Mouse (Mus musculus): ENCODE data around the gene Cdc42bpb. TPM values are rescaled to one million over a fixed set of nuclear protein-coding genes. Genes with fewer than 3 reads are reported as not detected.

Gene Cdc42bpb
- polyA plus RNA-seq, 1 experiment from 2014 or later, result 18.7 TPM

DNA sequence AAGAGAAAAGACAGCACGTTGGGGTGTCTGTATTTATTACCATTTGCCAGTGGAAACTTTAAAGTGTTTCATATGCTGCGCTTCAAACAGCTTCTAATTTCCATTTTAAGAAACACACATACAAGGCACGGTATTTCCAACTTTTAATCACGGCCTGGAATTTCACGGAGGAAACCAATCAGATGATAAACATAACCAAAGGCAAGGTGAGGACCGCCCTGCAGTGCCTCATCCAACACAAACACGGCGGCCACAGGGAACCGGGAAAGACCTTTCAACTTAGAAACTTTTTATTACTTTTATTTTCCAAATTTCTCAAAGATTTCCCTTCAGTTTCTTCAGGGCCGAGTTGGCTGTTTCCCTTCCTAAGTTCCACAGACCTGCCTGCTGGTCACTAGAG, 2.8 kb downstream of the Cdc42bpb start:
- ATAC-seq (ENCODE audit: low FRiP score, low TSS enrichment) (no peak), DNase-seq (ENCODE audit: low spot score) (peak; percentile 37)
- H3K9me3 ChIP-seq (ENCODE audit: control insufficient read depth, low read length), result no peaks in the 10 kb centered on the region
- H3K4me2 ChIP-seq (replicated peaks; ENCODE audit: low read depth), result peak overlapping the region; percentile 73
- H3K4me1 ChIP-seq (replicated peaks; ENCODE audit: control insufficient read depth, insufficient read depth), result no peaks in the 10 kb centered on the region; the same call in 1 of the 2 replicates
- H3K27me3 ChIP-seq (ENCODE audit: control insufficient read depth, insufficient read depth, low read length), result no peaks in the 10 kb centered on the region
- no peaks in the 10 kb centered on the region for H3K36me3 ChIP-seq (ENCODE audit: control insufficient read depth, insufficient read depth, low read length)
- WGBS, result 30% methylated on average over 10 of the region's 10 CpGs
- peak overlapping the region; percentile 97 for H3K4me3 ChIP-seq (ENCODE audit: low read depth, low read length)
- TF ChIP-seq EP300 (optimal IDR thresholded peaks at IDR 0.05) (no peak), CTCF (IDR thresholded peaks at IDR 0.05; ENCODE audit: low read depth) (no peak)
- 0 out of 2 replicates have a peak overlapping the region, but pooled peaks have one; percentile 35 for H3K27ac ChIP-seq (replicated peaks)
- H3K9ac ChIP-seq (ENCODE audit: low read length), result no peak overlapping the region

DNA sequence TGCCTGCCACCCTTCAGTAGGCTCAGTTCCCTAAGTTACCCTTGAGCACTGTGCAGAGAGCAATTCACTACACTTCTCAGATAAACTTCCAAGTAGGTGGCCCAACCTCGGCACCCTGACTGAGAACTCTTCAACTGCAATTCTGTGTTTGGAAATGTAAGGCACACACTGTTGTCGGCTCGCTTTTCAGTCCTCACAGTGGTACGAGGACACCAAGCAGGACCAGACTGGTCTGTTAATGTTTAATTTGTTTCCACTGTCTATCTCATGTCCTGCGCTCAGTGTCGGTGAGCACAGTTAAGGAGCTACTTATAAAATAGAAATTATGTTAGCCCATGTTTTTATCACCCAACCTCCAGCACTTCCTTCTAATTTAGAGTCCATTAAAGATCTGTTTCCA, 4.1 kb downstream of the Cdc42bpb start:
- no peak for TF ChIP-seq CTCF (IDR thresholded peaks at IDR 0.05; ENCODE audit: low read depth)
- H3K27me3 ChIP-seq (ENCODE audit: control insufficient read depth, insufficient read depth, low read length), result no peaks in the 10 kb centered on the region
- H3K27ac ChIP-seq (replicated peaks), result no peak overlapping the region
- no peaks in the 10 kb centered on the region; the same call in none of the 2 replicates for H3K4me1 ChIP-seq (replicated peaks; ENCODE audit: control insufficient read depth, insufficient read depth)
- no peaks in the 10 kb centered on the region for H3K9me3 ChIP-seq (ENCODE audit: control insufficient read depth, low read length)
- 46% methylated on average over 6 of the region's 6 CpGs for WGBS
- ATAC-seq (ENCODE audit: low FRiP score, low TSS enrichment), result no peak
- DNase-seq (ENCODE audit: low spot score), result no peak
- no peak overlapping the region for H3K4me3 ChIP-seq (ENCODE audit: low read depth, low read length)
- no peaks in the 10 kb centered on the region for H3K36me3 ChIP-seq (ENCODE audit: control insufficient read depth, insufficient read depth, low read length)
- no peak overlapping the region for H3K9ac ChIP-seq (ENCODE audit: low read length)
- H3K4me2 ChIP-seq (replicated peaks; ENCODE audit: low read depth), result no peak overlapping the region

- H3K4me3 ChIP-seq (ENCODE audit: low read depth, low read length), result no peak overlapping the region
- no peaks in the 10 kb centered on the region for H3K27me3 ChIP-seq (ENCODE audit: control insufficient read depth, insufficient read depth, low read length)
- H3K9ac ChIP-seq (ENCODE audit: low read length), result no peak overlapping the region
- DNase-seq (ENCODE audit: low spot score), result no peak
- no peak overlapping the region for H3K27ac ChIP-seq (replicated peaks)
- WGBS, result 77% methylated on average over 7 of the region's 7 CpGs
- ATAC-seq (ENCODE audit: low FRiP score, low TSS enrichment), result no peak
- peaks cover 6% of the 10 kb centered on the region for H3K4me1 ChIP-seq (replicated peaks; ENCODE audit: control insufficient read depth, insufficient read depth)
- no peak overlapping the region for H3K4me2 ChIP-seq (replicated peaks; ENCODE audit: low read depth)
- H3K9me3 ChIP-seq (ENCODE audit: control insufficient read depth, low read length), result no peaks in the 10 kb centered on the region
- TF ChIP-seq EP300 (optimal IDR thresholded peaks at IDR 0.05) (no peak), CTCF (IDR thresholded peaks at IDR 0.05; ENCODE audit: low read depth) (no peak)
- H3K36me3 ChIP-seq (ENCODE audit: control insufficient read depth, insufficient read depth, low read length), result no peaks in the 10 kb centered on the region
Measured at GRCm38 (mm10) chr12:111371905-111372304, 5.6 kb downstream of the Cdc42bpb start.

DNA sequence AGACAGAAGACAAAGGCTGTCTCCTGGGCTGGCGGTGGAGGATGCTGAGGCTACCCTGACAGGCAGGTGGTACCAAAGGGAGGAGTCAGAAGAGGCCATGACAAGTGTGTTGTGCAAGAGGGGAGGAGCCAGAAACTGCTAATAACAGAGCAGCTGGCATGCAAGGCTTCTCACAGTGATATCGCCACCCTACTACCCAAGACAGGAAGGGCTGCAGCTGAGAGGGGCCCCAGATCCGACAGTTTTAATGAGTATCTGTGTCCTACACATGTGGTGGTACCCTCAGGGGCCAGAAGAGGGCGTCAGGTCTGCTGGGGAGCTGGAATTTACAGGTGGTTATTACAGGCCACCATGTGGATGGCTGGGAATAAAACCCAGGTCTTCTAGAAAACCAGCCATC, 7.3 kb downstream of the Cdc42bpb start:
- WGBS, result 62% methylated on average over 4 of the region's 4 CpGs
- TF ChIP-seq CTCF (IDR thresholded peaks at IDR 0.05; ENCODE audit: low read depth), result peak; percentile 42
- no peak for TF ChIP-seq EP300 (optimal IDR thresholded peaks at IDR 0.05)
- no peak for DNase-seq (ENCODE audit: low spot score)
- Histone ChIP-seq H3K9me3 (ENCODE audit: control insufficient read depth, low read length) (no peaks in the 10 kb centered on the region), H3K9ac (ENCODE audit: low read length) (no peak overlapping the region), H3K4me2 (replicated peaks; ENCODE audit: low read depth) (no peak overlapping the region), H3K4me3 (ENCODE audit: low read depth, low read length) (no peak overlapping the region), H3K36me3 (ENCODE audit: control insufficient read depth, insufficient read depth, low read length) (no peaks in the 10 kb centered on the region), H3K4me1 (replicated peaks; ENCODE audit: control insufficient read depth, insufficient read depth) (peaks cover 9% of the 10 kb centered on the region), H3K27ac (replicated peaks) (no peak overlapping the region), H3K27me3 (ENCODE audit: control insufficient read depth, insufficient read depth, low read length) (no peaks in the 10 kb centered on the region)
- no peak for ATAC-seq (ENCODE audit: low FRiP score, low TSS enrichment)

DNA sequence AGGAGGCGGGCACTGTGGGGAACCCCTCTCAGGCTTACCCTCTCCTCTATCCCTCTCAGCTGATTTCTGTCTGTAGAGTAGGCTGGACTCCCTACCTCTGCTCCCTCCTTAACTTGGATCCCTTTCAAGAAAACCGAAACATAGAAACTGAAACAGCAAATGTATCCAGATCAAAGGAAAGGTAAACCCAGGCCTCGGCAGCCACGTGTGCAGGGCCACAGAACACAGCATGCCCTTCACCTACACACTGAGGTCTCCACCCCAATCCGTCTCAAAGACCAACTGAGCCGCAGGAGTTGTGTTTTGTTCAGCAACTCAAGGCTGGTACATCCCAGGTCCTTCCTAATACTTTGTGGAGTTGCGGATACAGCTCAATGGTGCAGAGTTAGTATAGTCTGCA, 10.5 kb downstream of the Cdc42bpb start:
- peaks cover 14% of the 10 kb centered on the region for H3K4me1 ChIP-seq (replicated peaks; ENCODE audit: control insufficient read depth, insufficient read depth)
- no peaks in the 10 kb centered on the region for H3K27me3 ChIP-seq (ENCODE audit: control insufficient read depth, insufficient read depth, low read length)
- DNase-seq (ENCODE audit: low spot score) (peak; percentile 50), ATAC-seq (ENCODE audit: low FRiP score, low TSS enrichment) (peak; percentile 61; the same call in 1 of the 2 replicates)
- 40% methylated on average over 7 of the region's 7 CpGs for WGBS
- H3K4me3 ChIP-seq (ENCODE audit: low read depth, low read length), result no peak overlapping the region
- H3K4me2 ChIP-seq (replicated peaks; ENCODE audit: low read depth), result no peak overlapping the region
- 0 out of 2 replicates have a peak overlapping the region, but pooled peaks have one; percentile 9 for H3K27ac ChIP-seq (replicated peaks)
- H3K9me3 ChIP-seq (ENCODE audit: control insufficient read depth, low read length), result no peaks in the 10 kb centered on the region
- no peaks in the 10 kb centered on the region for H3K36me3 ChIP-seq (ENCODE audit: control insufficient read depth, insufficient read depth, low read length)
- TF ChIP-seq EP300 (optimal IDR thresholded peaks at IDR 0.05) (no peak), CTCF (IDR thresholded peaks at IDR 0.05; ENCODE audit: low read depth) (no peak)
- no peak overlapping the region for H3K9ac ChIP-seq (ENCODE audit: low read length)

DNA sequence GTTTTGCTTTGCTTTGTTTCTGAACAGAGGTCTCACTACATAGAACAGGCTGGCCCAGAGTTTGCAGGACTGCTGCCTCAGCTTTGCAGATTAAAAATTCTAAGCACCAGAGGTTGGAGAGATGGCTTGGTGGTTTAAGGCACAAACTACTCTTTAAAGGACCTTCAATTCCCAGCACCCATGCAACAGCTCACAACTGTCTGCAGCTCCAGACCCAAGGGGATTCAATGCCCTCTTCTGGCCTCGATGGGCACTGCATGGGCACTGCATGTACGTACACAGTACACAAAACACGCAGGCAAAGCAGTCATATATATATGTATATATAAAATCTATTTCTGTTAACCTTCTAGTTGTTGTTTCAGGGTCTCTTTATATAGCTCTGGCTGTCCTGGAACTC, 13.3 kb downstream of the Cdc42bpb start:
- ATAC-seq (ENCODE audit: low FRiP score, low TSS enrichment) (no peak), DNase-seq (ENCODE audit: low spot score) (no peak)
- H3K9ac ChIP-seq (ENCODE audit: low read length), result no peak overlapping the region
- H3K4me2 ChIP-seq (replicated peaks; ENCODE audit: low read depth), result no peak overlapping the region
- no peak for TF ChIP-seq EP300 (optimal IDR thresholded peaks at IDR 0.05)
- TF ChIP-seq CTCF (IDR thresholded peaks at IDR 0.05; ENCODE audit: low read depth), result peak; percentile 49
- no peak overlapping the region for H3K27ac ChIP-seq (replicated peaks)
- 88% methylated on average over 3 of the region's 3 CpGs for WGBS
- no peaks in the 10 kb centered on the region for H3K9me3 ChIP-seq (ENCODE audit: control insufficient read depth, low read length)
- no peaks in the 10 kb centered on the region for H3K27me3 ChIP-seq (ENCODE audit: control insufficient read depth, insufficient read depth, low read length)
- H3K4me1 ChIP-seq (replicated peaks; ENCODE audit: control insufficient read depth, insufficient read depth), result peaks cover 19% of the 10 kb centered on the region
- no peaks in the 10 kb centered on the region for H3K36me3 ChIP-seq (ENCODE audit: control insufficient read depth, insufficient read depth, low read length)
- no peak overlapping the region for H3K4me3 ChIP-seq (ENCODE audit: low read depth, low read length)

All from stomach, postnatal 0 days (tissue).